Mouse (Mus musculus) hindbrain, embryonic 16.5 days (tissue): ENCODE measurements at regions not wholly inside any gene's neighbourhood (a gene's known extent, or its start where the extent isn't known, plus 50 kb on each side); places are given as distances from the start of the nearest gene placed in this dataset.

Experiments used
- ATAC-seq: fragments of 200-750 bp; cut with Nextera tagmentation; 2 replicates; pipeline ENCODE4 v1.8.0; 2017; ENCODE audit warnings: moderate TSS enrichment, moderate library complexity
- H3K27ac ChIP-seq: fragments of 300-500 bp; sonication (generic); 2 replicates; pipeline ENCODE4 v1.5.1; 2014; ENCODE audit warnings: low read depth, mild to moderate bottlenecking, control low read depth, low read length, moderate library complexity
- H3K27me3 ChIP-seq: fragments of 300-500 bp; sonication (generic); replicated peaks from 2 replicates; pipeline ENCODE4 v1.6.1; 2014; ENCODE audit warnings: low read length; ENCODE audit not compliant: control insufficient read depth, insufficient read depth
- H3K36me3 ChIP-seq: fragments of 300-500 bp; sonication (generic); 2 replicates; pipeline ENCODE4 v1.6.1; 2014; ENCODE audit warnings: mild to moderate bottlenecking, low read length, moderate library complexity, mixed read lengths; ENCODE audit not compliant: control insufficient read depth, insufficient read depth
- H3K4me1 ChIP-seq: fragments of 300-500 bp; sonication (generic); 2 replicates; pipeline ENCODE4 v1.6.1; 2014; ENCODE audit warnings: low read depth, low read length; ENCODE audit not compliant: control insufficient read depth, insufficient read depth
- H3K4me2 ChIP-seq: fragments of 300-500 bp; sonication (generic); 2 replicates; pipeline ENCODE4 v1.6.1; 2014; ENCODE audit warnings: mild to moderate bottlenecking, low read length, control low read depth, moderate library complexity
- H3K4me3 ChIP-seq: fragments of 300-500 bp; sonication (generic); 2 replicates; pipeline ENCODE4 v1.5.1; 2014; ENCODE audit warnings: mild to moderate bottlenecking, low read length, control low read depth, moderate library complexity
- H3K9ac ChIP-seq: fragments of 300-500 bp; sonication (generic); 2 replicates; pipeline ENCODE4 v1.6.1; 2014; ENCODE audit warnings: low read depth, mild to moderate bottlenecking, control low read depth, low read length, moderate library complexity
- H3K9me3 ChIP-seq: fragments of 300-500 bp; sonication (generic); 2 replicates; pipeline ENCODE4 v1.6.1; 2014; ENCODE audit warnings: mild to moderate bottlenecking, low read length, moderate library complexity; ENCODE audit not compliant: control insufficient read depth
- WGBS: fragments of 180-500 bp; shearing (Covaris S2); extraction: QIAGEN DNeasy Blood & Tissue Kit; methylation state at CpG from one replicate; pipeline ENCODE4 v1.1.7; 2014; 5-methylcytosine and 5-hydroxymethylcytosine counted together

DNA sequence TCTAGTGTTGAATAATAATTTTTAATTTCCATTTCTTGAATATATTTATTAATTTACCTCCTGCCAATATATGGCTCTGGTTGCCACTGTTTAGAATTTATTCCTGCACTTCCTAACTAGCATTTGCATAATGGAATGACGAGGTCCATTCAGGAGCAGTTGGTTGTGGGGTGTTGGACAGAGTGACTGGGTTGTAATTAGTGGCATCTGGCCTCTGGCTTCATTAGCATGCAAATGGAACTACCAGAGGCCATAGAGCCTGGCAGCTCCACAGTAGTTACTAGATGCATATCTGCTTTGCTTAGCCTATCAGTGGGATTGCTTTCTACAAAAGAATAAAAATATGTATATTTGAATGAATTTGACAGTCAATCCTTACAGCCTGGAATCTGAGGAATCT, 1099.6 kb upstream of the Cdh8 start:
- Histone ChIP-seq H3K4me3 (no peak overlapping the region), H3K27me3 (no peaks in the 10 kb centered on the region), H3K36me3 (no peaks in the 10 kb centered on the region), H3K4me1 (no peaks in the 10 kb centered on the region; the same call in 1 of the 2 replicates), H3K27ac (no peak overlapping the region), H3K9ac (no peak overlapping the region), H3K9me3 (no peaks in the 10 kb centered on the region), H3K4me2 (no peak overlapping the region)
- peak; percentile 96 for ATAC-seq
- WGBS: 24% methylated on average over 1 of the region's 1 CpGs

DNA sequence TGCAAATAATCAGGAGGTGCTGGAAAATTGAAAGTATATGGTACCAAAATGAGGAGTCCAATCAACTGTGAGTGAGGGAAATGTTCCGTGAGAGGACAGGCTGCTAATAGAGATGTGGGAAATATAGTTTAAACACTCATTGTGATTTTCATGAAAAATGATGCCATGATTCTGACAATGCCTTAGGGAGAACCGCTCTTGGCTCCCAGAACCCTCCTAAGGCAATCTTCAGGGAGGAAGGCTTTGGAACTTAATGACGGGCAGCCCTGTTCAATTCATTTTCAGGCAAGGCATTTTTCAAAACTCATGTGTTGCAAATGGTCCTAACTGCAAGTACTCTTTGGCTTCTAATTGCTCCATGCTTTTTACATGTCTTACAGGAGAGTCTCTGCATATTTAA, 1098.9 kb upstream of the Cdh8 start:
- no peak for ATAC-seq
- H3K27ac ChIP-seq: no peak overlapping the region
- no peaks in the 10 kb centered on the region for H3K36me3 ChIP-seq
- no peaks in the 10 kb centered on the region for H3K9me3 ChIP-seq
- H3K4me1 ChIP-seq: no peaks in the 10 kb centered on the region; the same call in 1 of the 2 replicates
- 37% methylated on average over 3 of the region's 3 CpGs for WGBS
- H3K4me2 ChIP-seq: no peak overlapping the region
- no peak overlapping the region for H3K4me3 ChIP-seq
- no peaks in the 10 kb centered on the region for H3K27me3 ChIP-seq
- no peak overlapping the region for H3K9ac ChIP-seq

DNA sequence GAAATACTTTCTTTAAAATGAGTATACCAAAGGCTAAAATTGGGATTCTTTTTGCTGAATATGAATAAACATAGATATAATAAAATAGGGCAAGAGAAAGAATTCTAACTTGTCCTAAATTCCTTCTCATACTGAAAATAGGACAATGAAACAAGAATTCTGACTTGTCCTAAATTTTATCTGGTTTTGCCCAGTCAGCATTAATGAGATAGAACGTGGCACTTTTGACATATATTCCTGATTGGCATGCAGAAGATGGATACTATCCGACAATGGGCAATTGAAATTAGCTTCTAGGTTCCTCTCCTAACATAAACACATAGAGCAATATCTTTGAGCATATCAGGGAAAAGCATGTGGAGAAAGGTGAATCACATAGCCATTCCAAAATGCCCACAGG, 1090.2 kb upstream of the Cdh8 start:
- Histone ChIP-seq H3K9me3 (no peaks in the 10 kb centered on the region), H3K4me3 (no peak overlapping the region), H3K4me1 (no peaks in the 10 kb centered on the region), H3K27me3 (no peaks in the 10 kb centered on the region), H3K36me3 (no peaks in the 10 kb centered on the region), H3K4me2 (no peak overlapping the region), H3K27ac (no peak overlapping the region), H3K9ac (no peak overlapping the region)
- WGBS: 88% methylated on average over 2 of the region's 2 CpGs
- no peak for ATAC-seq

- Histone ChIP-seq H3K4me1 (no peaks in the 10 kb centered on the region), H3K27me3 (no peaks in the 10 kb centered on the region), H3K36me3 (no peaks in the 10 kb centered on the region), H3K9ac (no peak overlapping the region), H3K4me3 (no peak overlapping the region), H3K9me3 (no peaks in the 10 kb centered on the region), H3K27ac (no peak overlapping the region), H3K4me2 (no peak overlapping the region)
- ATAC-seq: 0 out of 2 replicates have a peak, but pooled peaks have one; percentile 2
Measured at GRCm38 (mm10) chr8:100500342-100500712, 1084.1 kb upstream of the Cdh8 start.

GRCm38 (mm10) chr8:100499614-100500341, 1083.5 kb upstream of the Cdh8 start:
- ATAC-seq: peak; percentile 48; the same call in 1 of the 2 replicates

DNA sequence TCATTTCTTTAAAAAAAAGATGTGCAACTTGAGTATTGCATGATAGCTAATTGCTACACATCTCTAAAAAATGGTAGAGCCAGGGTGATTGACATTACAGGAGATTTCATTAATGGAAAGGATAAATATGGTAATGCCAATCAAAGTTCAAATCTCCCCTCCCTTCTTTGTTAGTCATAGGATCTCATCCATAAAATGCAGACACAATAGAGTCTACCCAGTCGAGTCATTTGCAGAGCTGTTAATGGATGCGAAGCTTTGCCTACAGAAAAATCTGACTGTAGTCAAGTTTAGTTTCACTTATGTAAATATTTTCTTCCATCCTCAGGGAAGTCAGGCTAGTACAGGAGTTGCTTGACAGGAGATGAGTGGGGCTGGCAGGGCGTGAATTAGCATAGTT, 1078.2 kb upstream of the Cdh8 start:
- 46% methylated on average over 3 of the region's 3 CpGs for WGBS
- no peak for ATAC-seq

More at GRCm38 (mm10) chr8:100499614-100500341, 1083.5 kb upstream of the Cdh8 start:
- no peak overlapping the region for H3K27ac ChIP-seq
- no peaks in the 10 kb centered on the region for H3K36me3 ChIP-seq
- no peak overlapping the region for H3K4me2 ChIP-seq
- no peak overlapping the region for H3K4me3 ChIP-seq
- no peaks in the 10 kb centered on the region for H3K9me3 ChIP-seq
- H3K9ac ChIP-seq: no peak overlapping the region
- no peaks in the 10 kb centered on the region for H3K27me3 ChIP-seq
- 19% methylated on average over 6 of the region's 6 CpGs for WGBS
- H3K4me1 ChIP-seq: no peaks in the 10 kb centered on the region

GRCm38 (mm10) chr8:100475950-100476349, 1059.7 kb upstream of the Cdh8 start:
- H3K4me1 ChIP-seq: no peaks in the 10 kb centered on the region
- no peak overlapping the region for H3K4me2 ChIP-seq
- H3K27ac ChIP-seq: no peak overlapping the region
- H3K27me3 ChIP-seq: no peaks in the 10 kb centered on the region
- WGBS: 71% methylated on average over 4 of the region's 4 CpGs
- H3K4me3 ChIP-seq: no peak overlapping the region
- ATAC-seq: no peak
- H3K9ac ChIP-seq: no peak overlapping the region
- no peaks in the 10 kb centered on the region for H3K9me3 ChIP-seq
- no peaks in the 10 kb centered on the region for H3K36me3 ChIP-seq

More for the DNA sequence above, 1078.2 kb upstream of the Cdh8 start:
- H3K27ac ChIP-seq: no peak overlapping the region
- no peak overlapping the region for H3K9ac ChIP-seq
- no peak overlapping the region for H3K4me3 ChIP-seq
- no peaks in the 10 kb centered on the region for H3K9me3 ChIP-seq
- H3K4me1 ChIP-seq: no peaks in the 10 kb centered on the region
- H3K36me3 ChIP-seq: no peaks in the 10 kb centered on the region
- H3K4me2 ChIP-seq: no peak overlapping the region
- no peaks in the 10 kb centered on the region for H3K27me3 ChIP-seq

DNA sequence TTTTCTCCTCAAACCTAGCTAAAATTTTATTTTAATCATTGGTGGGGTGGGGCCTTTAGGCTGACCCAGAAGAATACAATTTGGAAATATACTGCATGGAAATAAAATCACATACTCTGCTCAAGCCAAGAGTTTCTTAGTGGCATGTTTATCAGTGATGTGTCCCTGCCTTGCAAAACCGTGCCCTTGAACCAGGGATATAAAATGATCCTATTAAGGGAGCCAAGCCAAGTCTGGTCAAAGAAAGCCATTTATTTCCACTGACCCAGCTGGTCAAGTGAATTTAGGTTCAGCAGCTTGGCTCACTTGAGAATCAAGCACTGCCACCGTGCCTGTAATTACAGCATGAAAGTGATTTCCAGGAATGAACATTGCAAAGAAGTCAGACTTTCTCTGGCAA, 1035.0 kb upstream of the Cdh8 start:
- WGBS: 49% methylated on average over 2 of the region's 2 CpGs
- Histone ChIP-seq H3K9ac (no peak overlapping the region), H3K9me3 (no peaks in the 10 kb centered on the region), H3K4me3 (no peak overlapping the region), H3K27ac (no peak overlapping the region), H3K4me1 (no peaks in the 10 kb centered on the region), H3K27me3 (no peaks in the 10 kb centered on the region), H3K4me2 (no peak overlapping the region), H3K36me3 (no peaks in the 10 kb centered on the region)
- ATAC-seq: no peak

DNA sequence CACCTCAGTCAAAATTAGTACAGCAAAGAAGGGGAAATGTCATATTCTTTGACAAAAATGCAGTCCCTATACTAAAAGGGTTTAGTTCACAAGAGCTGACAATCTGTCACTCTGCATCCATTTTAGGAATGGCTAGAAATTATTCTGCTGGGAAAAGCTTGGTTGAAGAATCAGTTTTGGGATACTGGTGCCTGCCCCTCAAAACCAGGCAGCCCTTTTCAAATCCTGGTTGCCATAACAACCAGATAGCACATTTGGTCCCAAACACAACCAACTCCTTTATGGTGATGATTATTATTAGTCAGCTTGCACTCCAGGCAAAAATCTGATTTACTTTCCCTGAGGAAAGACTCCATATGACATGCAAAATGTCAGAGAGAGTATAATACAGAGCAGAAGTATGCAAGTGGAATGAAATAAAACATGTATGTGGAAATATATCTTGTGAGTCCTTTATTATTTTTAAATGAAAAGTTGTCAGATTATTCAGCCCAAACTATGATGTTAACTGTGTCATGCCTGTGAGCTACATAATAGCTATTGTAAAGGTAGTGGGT, 1034.2 kb upstream of the Cdh8 start:
- ATAC-seq: no peak
- Histone ChIP-seq H3K4me3 (no peak overlapping the region), H3K4me2 (no peak overlapping the region), H3K27me3 (no peaks in the 10 kb centered on the region), H3K36me3 (no peaks in the 10 kb centered on the region), H3K9me3 (no peaks in the 10 kb centered on the region), H3K27ac (no peak overlapping the region), H3K4me1 (no peaks in the 10 kb centered on the region), H3K9ac (no peak overlapping the region)
